Mouse (Mus musculus): ENCODE results near the gene Adtrp. TPM values are rescaled to one million over a fixed set of nuclear protein-coding genes. Genes with fewer than 3 reads are reported as not detected.

Gene Adtrp
- total and polyA plus RNA-seq, 2 experiments from 2014 or later, result not detected

GRCm38 (mm10) chr13:41846516-41846915 lies 968 bp downstream of the Adtrp start:
- H3K27me3 ChIP-seq (ENCODE audit: insufficient read depth, low read length), result no peaks in the 10 kb centered on the region
- no peak overlapping the region for H3K4me2 ChIP-seq (ENCODE audit: low read depth, low read length, poor library complexity, severe bottlenecking)
- H3K4me1 ChIP-seq (ENCODE audit: insufficient read depth, low read length), result no peaks in the 10 kb centered on the region
- no peak for TF ChIP-seq CTCF (IDR thresholded peaks at IDR 0.05)
- DNase-seq (ENCODE audit: low spot score) (no peak), ATAC-seq (ENCODE audit: low FRiP score) (no peak)
- H3K9me3 ChIP-seq (ENCODE audit: low read length), result no peaks in the 10 kb centered on the region
- H3K36me3 ChIP-seq (ENCODE audit: insufficient read depth, low read length), result no peaks in the 10 kb centered on the region
- WGBS, result 86% methylated on average over 5 of the region's 5 CpGs
- H3K4me3 ChIP-seq (ENCODE audit: low read depth, low read length), result no peak overlapping the region
- H3K9ac ChIP-seq (replicated peaks; ENCODE audit: low read length, poor library complexity, severe bottlenecking), result no peak overlapping the region
- H3K27ac ChIP-seq (ENCODE audit: low read depth, low read length), result no peak overlapping the region

DNA sequence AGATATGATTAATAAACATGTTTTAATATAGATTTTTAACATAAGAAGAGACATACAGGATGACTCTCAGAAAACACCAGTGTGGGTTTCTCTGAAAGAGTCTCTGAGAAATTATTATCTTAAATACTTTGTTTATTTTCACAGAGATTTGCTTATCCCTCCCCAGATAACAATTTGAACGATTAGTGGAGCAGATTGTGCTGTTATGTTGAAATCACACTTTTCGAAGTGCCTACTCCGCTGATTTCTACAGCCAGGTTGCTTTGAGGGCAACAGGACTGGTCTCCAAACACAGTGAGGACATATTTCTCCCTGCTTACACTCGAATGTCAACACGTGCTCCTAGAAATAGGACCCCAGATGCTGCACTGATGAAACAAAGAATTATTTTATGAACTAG lies 2.5 kb downstream of the Adtrp start:
- Histone ChIP-seq H3K27me3 (ENCODE audit: insufficient read depth, low read length) (no peaks in the 10 kb centered on the region), H3K27ac (ENCODE audit: low read depth, low read length) (no peak overlapping the region), H3K4me2 (ENCODE audit: low read depth, low read length, poor library complexity, severe bottlenecking) (no peak overlapping the region), H3K36me3 (ENCODE audit: insufficient read depth, low read length) (no peaks in the 10 kb centered on the region), H3K4me3 (ENCODE audit: low read depth, low read length) (no peak overlapping the region), H3K9me3 (ENCODE audit: low read length) (no peaks in the 10 kb centered on the region), H3K4me1 (ENCODE audit: insufficient read depth, low read length) (no peaks in the 10 kb centered on the region), H3K9ac (replicated peaks; ENCODE audit: low read length, poor library complexity, severe bottlenecking) (no peak overlapping the region)
- no peak for DNase-seq (ENCODE audit: low spot score)
- no peak for ATAC-seq (ENCODE audit: low FRiP score)
- WGBS, result 90% methylated on average over 5 of the region's 5 CpGs
- TF ChIP-seq CTCF (IDR thresholded peaks at IDR 0.05), result no peak

DNA sequence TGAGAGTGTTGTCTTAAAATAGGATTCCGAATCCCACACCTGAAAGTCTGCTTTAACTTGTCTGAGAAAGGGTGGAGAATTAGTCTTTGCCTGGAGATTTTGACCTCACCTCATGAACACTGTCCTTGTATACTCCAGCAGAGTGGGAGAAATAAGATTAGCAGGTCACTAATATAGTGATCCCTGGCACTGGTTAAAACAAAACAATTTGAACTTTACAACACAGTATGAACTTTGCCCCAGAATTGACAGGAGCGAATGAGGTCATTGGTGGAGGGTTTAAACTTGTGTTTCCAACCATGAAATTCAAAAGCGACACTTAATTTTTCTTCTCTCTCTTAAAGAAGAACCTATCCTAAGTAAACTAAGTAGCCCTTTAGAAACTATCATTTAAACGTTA lies 3.4 kb downstream of the Adtrp start:
- no peak for TF ChIP-seq CTCF (IDR thresholded peaks at IDR 0.05)
- ATAC-seq (ENCODE audit: low FRiP score) (no peak), DNase-seq (ENCODE audit: low spot score) (no peak)
- Histone ChIP-seq H3K27me3 (ENCODE audit: insufficient read depth, low read length) (no peaks in the 10 kb centered on the region), H3K4me1 (ENCODE audit: insufficient read depth, low read length) (no peaks in the 10 kb centered on the region), H3K27ac (ENCODE audit: low read depth, low read length) (no peak overlapping the region), H3K4me2 (ENCODE audit: low read depth, low read length, poor library complexity, severe bottlenecking) (no peak overlapping the region), H3K36me3 (ENCODE audit: insufficient read depth, low read length) (no peaks in the 10 kb centered on the region), H3K9ac (replicated peaks; ENCODE audit: low read length, poor library complexity, severe bottlenecking) (no peak overlapping the region), H3K9me3 (ENCODE audit: low read length) (no peaks in the 10 kb centered on the region), H3K4me3 (ENCODE audit: low read depth, low read length) (no peak overlapping the region)
- WGBS, result 92% methylated on average over 4 of the region's 4 CpGs

DNA sequence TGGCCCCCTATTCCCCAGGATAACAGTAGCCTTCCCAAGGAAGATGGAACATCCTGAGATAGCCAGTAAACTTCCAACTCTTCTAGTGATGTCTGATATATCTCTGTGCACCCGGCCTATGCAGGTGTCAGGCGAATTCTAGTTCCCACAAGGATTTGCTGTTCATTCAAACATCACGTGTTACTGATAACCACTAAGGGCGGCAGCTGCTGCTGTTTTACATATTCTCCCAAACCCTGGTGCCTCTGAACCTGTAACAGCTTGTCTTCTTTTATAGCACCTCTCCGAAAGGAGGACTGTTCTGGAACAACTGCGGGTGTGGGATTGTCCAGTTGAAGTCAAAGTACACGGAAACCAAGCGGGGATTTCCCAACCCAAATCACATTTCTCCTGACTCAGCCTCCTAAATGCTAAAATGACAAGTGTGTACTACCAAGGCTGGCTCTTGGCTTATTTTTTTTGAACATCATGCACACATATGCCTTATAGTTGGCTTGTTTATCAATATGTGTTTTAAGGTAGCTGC lies 13.8 kb downstream of the Adtrp start:
- H3K27ac ChIP-seq (ENCODE audit: low read depth, low read length), result no peak overlapping the region
- H3K4me1 ChIP-seq (ENCODE audit: insufficient read depth, low read length), result no peaks in the 10 kb centered on the region
- no peak overlapping the region for H3K9ac ChIP-seq (replicated peaks; ENCODE audit: low read length, poor library complexity, severe bottlenecking)
- DNase-seq (ENCODE audit: low spot score) (no peak), ATAC-seq (ENCODE audit: low FRiP score) (no peak)
- no peak for TF ChIP-seq CTCF (IDR thresholded peaks at IDR 0.05)
- no peaks in the 10 kb centered on the region for H3K27me3 ChIP-seq (ENCODE audit: insufficient read depth, low read length)
- WGBS, result 94% methylated on average over 8 of the region's 8 CpGs
- H3K9me3 ChIP-seq (ENCODE audit: low read length), result no peaks in the 10 kb centered on the region
- H3K36me3 ChIP-seq (ENCODE audit: insufficient read depth, low read length), result no peaks in the 10 kb centered on the region
- H3K4me3 ChIP-seq (ENCODE audit: low read depth, low read length), result no peak overlapping the region
- no peak overlapping the region for H3K4me2 ChIP-seq (ENCODE audit: low read depth, low read length, poor library complexity, severe bottlenecking)

- ATAC-seq (ENCODE audit: low FRiP score), result no peak
- no peak overlapping the region for H3K4me2 ChIP-seq (ENCODE audit: low read depth, low read length, poor library complexity, severe bottlenecking)
- no peak overlapping the region for H3K4me3 ChIP-seq (ENCODE audit: low read depth, low read length)
- DNase-seq (ENCODE audit: low spot score), result no peak
- no peak overlapping the region for H3K9ac ChIP-seq (replicated peaks; ENCODE audit: low read length, poor library complexity, severe bottlenecking)
- H3K4me1 ChIP-seq (ENCODE audit: insufficient read depth, low read length), result no peaks in the 10 kb centered on the region
- H3K36me3 ChIP-seq (ENCODE audit: insufficient read depth, low read length), result no peaks in the 10 kb centered on the region
- H3K27me3 ChIP-seq (ENCODE audit: insufficient read depth, low read length), result no peaks in the 10 kb centered on the region
- 92% methylated on average over 8 of the region's 8 CpGs for WGBS
- TF ChIP-seq CTCF (IDR thresholded peaks at IDR 0.05), result no peak
- H3K27ac ChIP-seq (ENCODE audit: low read depth, low read length), result no peak overlapping the region
- no peaks in the 10 kb centered on the region for H3K9me3 ChIP-seq (ENCODE audit: low read length)
Observed at GRCm38 (mm10) chr13:41828296-41828754, 19.2 kb downstream of the Adtrp start.

DNA sequence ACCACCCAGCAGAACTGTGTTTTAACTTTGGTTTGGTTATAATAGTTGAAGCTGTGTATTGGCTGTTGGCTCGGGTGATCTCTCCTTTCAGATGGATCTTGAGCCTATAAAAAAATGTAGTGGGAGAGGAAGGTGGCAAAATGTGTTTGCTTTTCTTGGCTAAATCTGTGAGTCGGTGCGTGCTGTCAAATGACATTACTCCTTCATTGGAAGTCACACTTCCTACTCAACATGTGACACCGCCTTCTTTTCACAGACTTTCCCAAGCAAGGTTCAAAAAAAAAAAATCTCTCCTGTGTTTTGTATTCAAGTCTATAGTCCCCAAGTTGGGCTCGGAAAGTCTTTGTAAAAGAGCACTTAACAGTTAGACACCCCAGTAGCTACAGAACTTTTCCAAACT lies 19.9 kb downstream of the Adtrp start:
- no peak for TF ChIP-seq CTCF (IDR thresholded peaks at IDR 0.05)
- Histone ChIP-seq H3K4me1 (ENCODE audit: insufficient read depth, low read length) (no peaks in the 10 kb centered on the region), H3K4me2 (ENCODE audit: low read depth, low read length, poor library complexity, severe bottlenecking) (no peak overlapping the region), H3K27ac (ENCODE audit: low read depth, low read length) (no peak overlapping the region), H3K9me3 (ENCODE audit: low read length) (no peaks in the 10 kb centered on the region), H3K27me3 (ENCODE audit: insufficient read depth, low read length) (no peaks in the 10 kb centered on the region), H3K4me3 (ENCODE audit: low read depth, low read length) (no peak overlapping the region), H3K36me3 (ENCODE audit: insufficient read depth, low read length) (no peaks in the 10 kb centered on the region), H3K9ac (replicated peaks; ENCODE audit: low read length, poor library complexity, severe bottlenecking) (no peak overlapping the region)
- DNase-seq (ENCODE audit: low spot score) (no peak), ATAC-seq (ENCODE audit: low FRiP score) (no peak)
- 91% methylated on average over 5 of the region's 5 CpGs for WGBS

Data from midbrain, postnatal 0 days (tissue).